Mouse (Mus musculus) stomach, embryonic 14.5 days (tissue): ENCODE measurements around the gene Col9a1. TPM values are rescaled to one million over a fixed set of nuclear protein-coding genes. Genes with fewer than 3 reads are reported as not detected.

Experiments used
- ATAC-seq: fragments of 200-750 bp; cut with Nextera tagmentation; 2 replicates; pipeline ENCODE4 v1.8.0; 2017; ENCODE audit warnings: low read depth, moderate TSS enrichment; ENCODE audit not compliant: insufficient number of reproducible peaks, insufficient read depth, low FRiP score
- H3K27ac ChIP-seq: fragments of 300-500 bp; sonication (generic); 2 replicates; pipeline ENCODE4 v1.5.1; 2014; ENCODE audit warnings: mild to moderate bottlenecking, low read length, moderate library complexity, mixed read lengths
- H3K27me3 ChIP-seq: fragments of 300-500 bp; sonication (generic); 2 replicates; pipeline ENCODE4 v1.6.1; 2014; ENCODE audit warnings: low read length, control low read depth, mixed read lengths; ENCODE audit not compliant: control insufficient read depth, insufficient read depth
- H3K36me3 ChIP-seq: fragments of 300-500 bp; sonication (generic); 2 replicates; pipeline ENCODE4 v1.6.1; 2014; ENCODE audit warnings: mild to moderate bottlenecking, control low read depth, low read length, moderate library complexity, mixed read lengths; ENCODE audit not compliant: control insufficient read depth, insufficient read depth
- H3K4me1 ChIP-seq: fragments of 300-500 bp; sonication (generic); 2 replicates; pipeline ENCODE4 v1.6.1; 2014; ENCODE audit warnings: low read length, control low read depth, mixed read lengths; ENCODE audit not compliant: control insufficient read depth, insufficient read depth
- H3K4me2 ChIP-seq: fragments of 300-500 bp; sonication (generic); replicated peaks from 2 replicates; pipeline ENCODE4 v1.6.1; 2014; ENCODE audit warnings: low read depth, low read length, control low read depth
- H3K4me3 ChIP-seq: fragments of 300-500 bp; sonication (generic); 2 replicates; pipeline ENCODE4 v1.5.1; 2014; ENCODE audit warnings: low read depth, low read length, control low read depth
- H3K9ac ChIP-seq: fragments of 300-500 bp; sonication (generic); replicated peaks from 2 replicates; pipeline ENCODE4 v1.6.1; 2014; ENCODE audit warnings: low read depth, mild to moderate bottlenecking, control low read depth, low read length, moderate library complexity, mixed read lengths
- H3K9me3 ChIP-seq: fragments of 300-500 bp; sonication (generic); 2 replicates; pipeline ENCODE4 v1.6.1; 2016; ENCODE audit warnings: low read depth, low read length, control low read depth; ENCODE audit not compliant: control insufficient read depth
- WGBS: fragments of 180-500 bp; shearing (Covaris S2); extraction: QIAGEN DNeasy Blood & Tissue Kit; methylation state at CpG from one replicate; pipeline ENCODE4 v1.1.7; 2014; 5-methylcytosine and 5-hydroxymethylcytosine counted together
- polyA plus RNA-seq: library from polyadenylated mRNA; unstranded; fragments of >200 nt; fragmentation: Nextera tagmentation; extraction: Ambion mirVana; gene quantifications from 2 replicates; pipeline ENCODE4 v1.2.1, GENCODE M21; 2014

Gene Col9a1
- 2.1 and 3.2 TPM in 2 replicates for polyA plus RNA-seq

GRCm38 (mm10) chr1:24177224-24177851, at the start of gene Col9a1:
Gene Col9a1, plus strand, starts transcription at chr1:24177610.
- H3K4me2 ChIP-seq: no peak within 1 kb of the TSS
- ATAC-seq: no peak
- H3K36me3 ChIP-seq: no peaks in the 10 kb centered on the region
- no peak within 1 kb of the TSS for H3K4me3 ChIP-seq
- H3K27ac ChIP-seq: no peak within 1 kb of the TSS
- H3K27me3 ChIP-seq: no peaks in the 10 kb centered on the region
- H3K9ac ChIP-seq: no peak within 1 kb of the TSS
- H3K4me1 ChIP-seq: no peaks in the 10 kb centered on the region
- H3K9me3 ChIP-seq: no peaks in the 10 kb centered on the region
- WGBS: 75% methylated on average over 6 of the region's 6 CpGs

GRCm38 (mm10) chr1:24127866-24128265, 49.5 kb upstream of the Col9a1 start:
- no peak overlapping the region for H3K9ac ChIP-seq
- H3K27ac ChIP-seq: no peak overlapping the region
- no peak overlapping the region for H3K4me3 ChIP-seq
- no peak for ATAC-seq
- no peaks in the 10 kb centered on the region for H3K36me3 ChIP-seq
- H3K27me3 ChIP-seq: no peaks in the 10 kb centered on the region
- no peak overlapping the region for H3K4me2 ChIP-seq
- H3K9me3 ChIP-seq: no peaks in the 10 kb centered on the region
- H3K4me1 ChIP-seq: no peaks in the 10 kb centered on the region
- 58% methylated on average over 6 of the region's 6 CpGs for WGBS

GRCm38 (mm10) chr1:24133853-24134252, 43.6 kb upstream of the Col9a1 start:
- Histone ChIP-seq H3K9ac (no peak overlapping the region), H3K4me1 (no peaks in the 10 kb centered on the region), H3K4me3 (no peak overlapping the region), H3K27ac (no peak overlapping the region), H3K4me2 (no peak overlapping the region), H3K27me3 (no peaks in the 10 kb centered on the region), H3K9me3 (no peaks in the 10 kb centered on the region), H3K36me3 (no peaks in the 10 kb centered on the region)
- WGBS: 39% methylated on average over 19 of the region's 19 CpGs
- ATAC-seq: no peak

GRCm38 (mm10) chr1:24134792-24135191, 42.6 kb upstream of the Col9a1 start:
- no peak for ATAC-seq
- H3K4me1 ChIP-seq: no peaks in the 10 kb centered on the region
- no peak overlapping the region for H3K4me3 ChIP-seq
- no peaks in the 10 kb centered on the region for H3K27me3 ChIP-seq
- H3K9ac ChIP-seq: no peak overlapping the region
- WGBS: 0% methylated on average over 1 of the region's 1 CpGs
- no peak overlapping the region for H3K27ac ChIP-seq
- no peaks in the 10 kb centered on the region for H3K36me3 ChIP-seq
- H3K9me3 ChIP-seq: no peaks in the 10 kb centered on the region
- no peak overlapping the region for H3K4me2 ChIP-seq

- H3K4me2 ChIP-seq: no peak overlapping the region
- no peaks in the 10 kb centered on the region for H3K27me3 ChIP-seq
- no peaks in the 10 kb centered on the region for H3K9me3 ChIP-seq
- H3K4me1 ChIP-seq: no peaks in the 10 kb centered on the region
- H3K9ac ChIP-seq: no peak overlapping the region
- no peak overlapping the region for H3K27ac ChIP-seq
- no peaks in the 10 kb centered on the region for H3K36me3 ChIP-seq
- no peak for ATAC-seq
- H3K4me3 ChIP-seq: no peak overlapping the region
- WGBS: 9% methylated on average over 3 of the region's 3 CpGs
Observed at GRCm38 (mm10) chr1:24137133-24137532, 40.3 kb upstream of the Col9a1 start.

- no peaks in the 10 kb centered on the region for H3K27me3 ChIP-seq
- no peak overlapping the region for H3K9ac ChIP-seq
- WGBS: 82% methylated on average over 6 of the region's 6 CpGs
- H3K36me3 ChIP-seq: no peaks in the 10 kb centered on the region
- no peaks in the 10 kb centered on the region for H3K4me1 ChIP-seq
- ATAC-seq: no peak
- H3K4me3 ChIP-seq: no peak overlapping the region
- H3K27ac ChIP-seq: no peak overlapping the region
- H3K4me2 ChIP-seq: no peak overlapping the region
- no peaks in the 10 kb centered on the region for H3K9me3 ChIP-seq
Observed at GRCm38 (mm10) chr1:24140555-24140954, 36.9 kb upstream of the Col9a1 start.

- H3K27ac ChIP-seq: no peak overlapping the region
- no peak overlapping the region for H3K4me2 ChIP-seq
- no peak overlapping the region for H3K4me3 ChIP-seq
- H3K9me3 ChIP-seq: no peaks in the 10 kb centered on the region
- H3K27me3 ChIP-seq: no peaks in the 10 kb centered on the region
- 80% methylated on average over 8 of the region's 8 CpGs for WGBS
- H3K9ac ChIP-seq: no peak overlapping the region
- ATAC-seq: no peak
- H3K4me1 ChIP-seq: no peaks in the 10 kb centered on the region
- H3K36me3 ChIP-seq: no peaks in the 10 kb centered on the region
Observed at GRCm38 (mm10) chr1:24143504-24143903, 33.9 kb upstream of the Col9a1 start.

GRCm38 (mm10) chr1:24157751-24158150, 19.7 kb upstream of the Col9a1 start:
- Histone ChIP-seq H3K4me3 (no peak overlapping the region), H3K9ac (no peak overlapping the region), H3K4me2 (no peak overlapping the region), H3K27me3 (no peaks in the 10 kb centered on the region), H3K36me3 (no peaks in the 10 kb centered on the region), H3K4me1 (no peaks in the 10 kb centered on the region), H3K9me3 (no peaks in the 10 kb centered on the region; the same call in 1 of the 2 replicates), H3K27ac (no peak overlapping the region)
- no peak for ATAC-seq
- 89% methylated on average over 5 of the region's 5 CpGs for WGBS

- Histone ChIP-seq H3K27me3 (no peaks in the 10 kb centered on the region), H3K9me3 (no peaks in the 10 kb centered on the region), H3K4me2 (no peak overlapping the region), H3K27ac (no peak overlapping the region), H3K4me1 (no peaks in the 10 kb centered on the region), H3K36me3 (no peaks in the 10 kb centered on the region), H3K9ac (no peak overlapping the region), H3K4me3 (no peak overlapping the region)
- ATAC-seq: no peak
- 42% methylated on average over 6 of the region's 6 CpGs for WGBS
Observed at GRCm38 (mm10) chr1:24169410-24169809, 8.0 kb upstream of the Col9a1 start.
